47 mouse cellular contexts compared by ENCODE assay signal in genomic region chr1:82993947-82994346, GRCm38 (mm10). TPM values are rescaled to one million over a fixed set of nuclear protein-coding genes. Genes with fewer than 3 reads are reported as not detected.
"Had no signal": no experiment of that assay in that cellular context is flagged by ENCODE, and none has a peak within 500 bp of the region (broad histone marks: within the 10 kb centered on the region; RNA-seq: fewer than 3 reads in every experiment).

No protein-coding gene starts in this region.

- H3K4me2 ChIP-seq: limb, embryonic 12.5 days; limb, embryonic 13.5 days; limb, embryonic 15.5 days; liver, embryonic 11.5 days; liver, embryonic 12.5 days; liver, embryonic 13.5 days; liver, embryonic 15.5 days; lung, embryonic 14.5 days; lung, embryonic 15.5 days; midbrain, embryonic 11.5 days; midbrain, embryonic 12.5 days; midbrain, embryonic 13.5 days; midbrain, embryonic 15.5 days; neural tube, embryonic 12.5 days had no signal

- ATAC-seq: liver, embryonic 12.5 days; liver, postnatal 0 days; lung, postnatal 0 days; midbrain, embryonic 13.5 days; midbrain, embryonic 15.5 days; midbrain, embryonic 16.5 days had no signal

- H3K27me3 ChIP-seq: limb, embryonic 12.5 days; limb, embryonic 13.5 days; limb, embryonic 15.5 days; liver, embryonic 12.5 days; liver, embryonic 13.5 days; liver, embryonic 15.5 days; lung, embryonic 15.5 days; midbrain, embryonic 12.5 days; midbrain, embryonic 13.5 days; midbrain, embryonic 15.5 days; neural tube, embryonic 12.5 days had no signal

- H3K27ac ChIP-seq: limb, embryonic 10.5 days; limb, embryonic 12.5 days; limb, embryonic 13.5 days; limb, embryonic 15.5 days; liver, embryonic 12.5 days; liver, embryonic 13.5 days; liver, embryonic 14.5 days; liver, embryonic 15.5 days; lung, embryonic 15.5 days; macrophage; midbrain, embryonic 10.5 days; midbrain, embryonic 12.5 days; midbrain, embryonic 13.5 days; midbrain, embryonic 15.5 days; neural tube, embryonic 12.5 days had no signal

- H3K36me3 ChIP-seq: limb, embryonic 10.5 days; limb, embryonic 12.5 days; limb, embryonic 13.5 days; limb, embryonic 15.5 days; liver, embryonic 12.5 days; liver, embryonic 13.5 days; liver, embryonic 15.5 days; lung, embryonic 15.5 days; midbrain, embryonic 10.5 days; midbrain, embryonic 12.5 days; midbrain, embryonic 13.5 days; midbrain, embryonic 15.5 days; neural tube, embryonic 12.5 days had no signal

- H3K4me1 ChIP-seq: limb, embryonic 10.5 days; limb, embryonic 12.5 days; limb, embryonic 13.5 days; limb, embryonic 15.5 days; liver, embryonic 12.5 days; liver, embryonic 13.5 days; liver, embryonic 15.5 days; lung, embryonic 15.5 days; megakaryocyte, embryonic 14.5 days; midbrain, embryonic 10.5 days; midbrain, embryonic 12.5 days; midbrain, embryonic 13.5 days; midbrain, embryonic 15.5 days; neural tube, embryonic 12.5 days had no signal

- H3K9me3 ChIP-seq: limb, embryonic 10.5 days; limb, embryonic 12.5 days; limb, embryonic 13.5 days; limb, embryonic 15.5 days; liver, embryonic 12.5 days; liver, embryonic 13.5 days; liver, embryonic 15.5 days; lung, embryonic 15.5 days; megakaryocyte, embryonic 14.5 days; midbrain, embryonic 10.5 days; midbrain, embryonic 12.5 days; midbrain, embryonic 13.5 days; midbrain, embryonic 15.5 days; neural tube, embryonic 12.5 days had no signal

- H3K4me3 ChIP-seq: limb, embryonic 10.5 days; limb, embryonic 12.5 days; limb, embryonic 13.5 days; limb, embryonic 15.5 days; liver, embryonic 12.5 days; liver, embryonic 13.5 days; liver, embryonic 15.5 days; lung, embryonic 15.5 days; megakaryocyte, embryonic 14.5 days; midbrain, embryonic 10.5 days; midbrain, embryonic 12.5 days; midbrain, embryonic 13.5 days; midbrain, embryonic 15.5 days; myocyte; neural tube, embryonic 12.5 days had no signal

- DNase-seq: left cerebral cortex, postnatal 4 days; liver; liver, embryonic 13.5 days; liver, postnatal 0 days; lung, adult 18-20 months; lung, adult 2 months; lung, embryonic 14.5 days; lung, postnatal 10 days; lung, postnatal 14 days; lung, postnatal 36 days; lung, postnatal 4 days; midbrain, embryonic 14.5 days had no signal

- H3K9ac ChIP-seq: limb, embryonic 12.5 days; limb, embryonic 13.5 days; limb, embryonic 15.5 days; liver, embryonic 12.5 days; liver, embryonic 13.5 days; liver, embryonic 14.5 days; liver, embryonic 15.5 days; liver, postnatal 0 days; lung, embryonic 14.5 days; lung, embryonic 15.5 days; midbrain, embryonic 12.5 days; midbrain, embryonic 13.5 days; midbrain, embryonic 15.5 days; neural tube, embryonic 12.5 days had no signal

RNA-seq across cellular contexts. Expression of gene Gm47959, which starts 6.4 kb away (rescaled TPM):
- total RNA-seq: left cerebral cortex, postnatal 10 days; left cerebral cortex, postnatal 14 days; left cerebral cortex, postnatal 25 days; left cerebral cortex, postnatal 36 days; left cerebral cortex, postnatal 4 days; liver, adult 2 months; megakaryocyte progenitor cell, adult 5-6 weeks; megakaryocyte, adult 5-6 weeks; megakaryocyte-erythroid progenitor cell, adult 5-6 weeks; midbrain, postnatal 0 days; monocyte, adult 5-6 weeks had no signal
- polyA plus RNA-seq: limb, embryonic 10.5 days; limb, embryonic 11.5 days; limb, embryonic 12.5 days; limb, embryonic 13.5 days; limb, embryonic 14.5 days; limb, embryonic 15.5 days; liver, adult 2 months; liver, embryonic 11.5 days; liver, embryonic 12.5 days; liver, embryonic 13.5 days; liver, embryonic 14.5 days; liver, embryonic 15.5 days; liver, embryonic 16.5 days; liver, postnatal 0 days; lung, adult 2 months; lung, embryonic 14.5 days; lung, embryonic 15.5 days; lung, embryonic 16.5 days; lung, postnatal 0 days; macrophage; midbrain, embryonic 10.5 days; midbrain, embryonic 11.5 days; midbrain, embryonic 12.5 days; midbrain, embryonic 13.5 days; midbrain, embryonic 14.5 days; midbrain, embryonic 15.5 days; midbrain, embryonic 16.5 days; midbrain, postnatal 0 days; myocyte; neural tube, embryonic 11.5 days; neural tube, embryonic 12.5 days had no signal

RNA-seq across cellular contexts. Expression of gene Gm47955, which starts 33.9 kb away (rescaled TPM):
- total RNA-seq: left cerebral cortex, postnatal 10 days; left cerebral cortex, postnatal 14 days; left cerebral cortex, postnatal 25 days; left cerebral cortex, postnatal 36 days; left cerebral cortex, postnatal 4 days; liver, adult 2 months; megakaryocyte progenitor cell, adult 5-6 weeks; megakaryocyte, adult 5-6 weeks; megakaryocyte-erythroid progenitor cell, adult 5-6 weeks; midbrain, postnatal 0 days; monocyte, adult 5-6 weeks had no signal
- polyA plus RNA-seq: limb, embryonic 10.5 days; limb, embryonic 11.5 days; limb, embryonic 12.5 days; limb, embryonic 13.5 days; limb, embryonic 14.5 days; limb, embryonic 15.5 days; liver, adult 2 months; liver, embryonic 11.5 days; liver, embryonic 12.5 days; liver, embryonic 13.5 days; liver, embryonic 14.5 days; liver, embryonic 15.5 days; liver, embryonic 16.5 days; liver, postnatal 0 days; lung, adult 2 months; lung, embryonic 14.5 days; lung, embryonic 15.5 days; lung, embryonic 16.5 days; lung, postnatal 0 days; macrophage; midbrain, embryonic 10.5 days; midbrain, embryonic 11.5 days; midbrain, embryonic 12.5 days; midbrain, embryonic 13.5 days; midbrain, embryonic 14.5 days; midbrain, embryonic 15.5 days; midbrain, embryonic 16.5 days; midbrain, postnatal 0 days; myocyte; neural tube, embryonic 11.5 days; neural tube, embryonic 12.5 days had no signal

RNA-seq across cellular contexts. Expression of gene Gm7544, which starts 38.1 kb away (rescaled TPM):
- total RNA-seq: left cerebral cortex, postnatal 10 days; left cerebral cortex, postnatal 14 days; left cerebral cortex, postnatal 25 days; left cerebral cortex, postnatal 36 days; left cerebral cortex, postnatal 4 days; liver, adult 2 months; megakaryocyte progenitor cell, adult 5-6 weeks; megakaryocyte, adult 5-6 weeks; megakaryocyte-erythroid progenitor cell, adult 5-6 weeks; midbrain, postnatal 0 days; monocyte, adult 5-6 weeks had no signal
- polyA plus RNA-seq: limb, embryonic 10.5 days; limb, embryonic 11.5 days; limb, embryonic 12.5 days; limb, embryonic 13.5 days; limb, embryonic 14.5 days; limb, embryonic 15.5 days; liver, adult 2 months; liver, embryonic 11.5 days; liver, embryonic 12.5 days; liver, embryonic 13.5 days; liver, embryonic 14.5 days; liver, embryonic 15.5 days; liver, embryonic 16.5 days; liver, postnatal 0 days; lung, adult 2 months; lung, embryonic 14.5 days; lung, embryonic 15.5 days; lung, embryonic 16.5 days; lung, postnatal 0 days; macrophage; midbrain, embryonic 10.5 days; midbrain, embryonic 11.5 days; midbrain, embryonic 12.5 days; midbrain, embryonic 13.5 days; midbrain, embryonic 14.5 days; midbrain, embryonic 15.5 days; midbrain, embryonic 16.5 days; midbrain, postnatal 0 days; myocyte; neural tube, embryonic 11.5 days; neural tube, embryonic 12.5 days had no signal

RNA-seq across cellular contexts. Expression of gene Slc19a3, which starts 44.3 kb away (rescaled TPM):
- total RNA-seq: liver, adult 2 months; megakaryocyte progenitor cell, adult 5-6 weeks; megakaryocyte, adult 5-6 weeks; megakaryocyte-erythroid progenitor cell, adult 5-6 weeks; monocyte, adult 5-6 weeks had no signal
- polyA plus RNA-seq: liver, postnatal 0 days; macrophage had no signal

RNA-seq across cellular contexts. Expression of gene Krtap28-10, which starts 48.3 kb away (rescaled TPM):
- total RNA-seq: left cerebral cortex, postnatal 10 days; left cerebral cortex, postnatal 14 days; left cerebral cortex, postnatal 25 days; left cerebral cortex, postnatal 36 days; left cerebral cortex, postnatal 4 days; liver, adult 2 months; megakaryocyte progenitor cell, adult 5-6 weeks; megakaryocyte, adult 5-6 weeks; megakaryocyte-erythroid progenitor cell, adult 5-6 weeks; midbrain, postnatal 0 days; monocyte, adult 5-6 weeks had no signal
- polyA plus RNA-seq: limb, embryonic 10.5 days; limb, embryonic 11.5 days; limb, embryonic 12.5 days; limb, embryonic 13.5 days; limb, embryonic 14.5 days; limb, embryonic 15.5 days; liver, adult 2 months; liver, embryonic 11.5 days; liver, embryonic 12.5 days; liver, embryonic 13.5 days; liver, embryonic 14.5 days; liver, embryonic 15.5 days; liver, embryonic 16.5 days; liver, postnatal 0 days; lung, adult 2 months; lung, embryonic 14.5 days; lung, embryonic 15.5 days; lung, embryonic 16.5 days; lung, postnatal 0 days; macrophage; midbrain, embryonic 10.5 days; midbrain, embryonic 11.5 days; midbrain, embryonic 12.5 days; midbrain, embryonic 13.5 days; midbrain, embryonic 14.5 days; midbrain, embryonic 15.5 days; midbrain, embryonic 16.5 days; midbrain, postnatal 0 days; myocyte; neural tube, embryonic 11.5 days; neural tube, embryonic 12.5 days had no signal
